Mouse (Mus musculus) adrenal gland, postnatal 10 days (tissue): ENCODE data around the gene Rrad. TPM values are rescaled to one million over a fixed set of nuclear protein-coding genes. Genes with fewer than 3 reads are reported as not detected.
A peak's percentile ranks its signal among the peaks of the same experiment; 100 is the strongest.

Source experiments
- DNase-seq: peaks from one replicate; pipeline ENCODE4 v3.0.0; 2021; ENCODE audit warnings: mixed read lengths
- total RNA-seq, 2 experiments: library from RNA; stranded (reverse); gene quantifications; 2 replicates each; pipeline ENCODE4 v1.2.3; 2021

Gene Rrad
- total RNA-seq, 2 experiments from 2014 or later: 5.6 to 9.1 TPM

DNA sequence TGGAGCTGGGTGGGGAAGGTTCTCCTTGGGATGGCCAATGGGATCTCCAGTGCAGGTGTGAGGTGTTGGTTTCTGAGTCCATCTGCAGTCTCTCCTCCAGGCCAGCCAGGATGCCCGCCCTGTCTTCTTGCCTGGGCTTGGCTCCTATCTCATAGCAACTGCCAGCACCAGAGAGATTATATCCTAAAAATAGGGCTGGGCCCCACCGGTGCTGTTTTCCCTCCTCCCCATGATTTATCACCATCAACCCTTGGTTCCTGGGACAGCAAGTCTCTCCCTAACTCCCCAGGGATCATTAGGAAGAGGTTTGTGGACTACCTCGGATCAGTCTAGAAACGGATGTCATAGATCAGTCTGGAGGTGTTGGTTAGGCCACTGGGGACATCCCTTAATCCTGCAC, 18.0 kb downstream of the Rrad start:
- no peak for DNase-seq

DNA sequence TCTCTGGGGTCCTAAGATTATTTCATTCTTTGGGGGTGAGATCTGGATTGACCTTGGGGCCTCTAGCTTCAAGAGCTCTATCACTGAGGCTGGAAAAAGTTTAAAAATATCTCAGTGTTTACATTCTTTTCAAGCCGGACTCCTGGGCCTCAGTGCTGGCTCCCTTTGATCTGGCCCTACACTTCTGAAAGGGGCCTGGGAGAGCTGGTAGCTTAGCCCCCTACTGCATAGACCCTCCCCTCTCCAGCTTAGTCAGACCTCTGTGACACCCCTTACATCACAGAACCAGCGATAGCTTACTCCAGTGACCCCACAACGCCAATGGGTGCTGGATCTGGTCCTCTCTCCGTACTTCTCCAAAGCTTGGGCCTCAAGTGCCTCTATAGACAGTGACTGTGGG, 19.5 kb downstream of the Rrad start:
- no peak for DNase-seq

DNA sequence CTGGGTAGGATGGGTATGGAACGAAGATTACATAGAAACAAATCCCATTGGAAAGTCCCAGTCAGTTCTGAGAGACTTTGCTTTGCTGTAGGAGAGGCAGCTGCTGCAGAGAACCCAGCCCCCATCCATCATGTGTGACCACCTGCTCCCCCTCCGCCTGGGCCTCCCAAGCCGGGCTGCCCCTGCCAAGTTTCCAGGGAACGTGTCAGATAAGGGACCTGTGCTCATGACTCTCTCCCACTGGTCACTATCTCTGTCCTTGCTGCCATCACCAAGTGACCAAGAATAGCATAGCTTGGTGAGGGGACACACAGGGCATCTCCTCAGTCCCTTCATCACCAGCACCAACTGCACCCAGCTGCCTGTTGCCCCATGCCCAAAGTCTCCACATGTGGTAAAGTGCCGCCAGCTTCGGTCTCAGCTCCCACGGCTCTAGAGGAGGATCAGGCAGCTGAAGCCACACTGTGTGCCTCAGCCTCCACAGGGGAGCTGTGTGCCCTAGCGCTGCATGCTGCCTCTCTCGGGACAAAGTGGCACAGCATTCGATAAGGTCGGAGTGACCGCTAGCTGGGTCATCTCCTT, 20.9 kb downstream of the Rrad start:
- DNase-seq: no peak

DNA sequence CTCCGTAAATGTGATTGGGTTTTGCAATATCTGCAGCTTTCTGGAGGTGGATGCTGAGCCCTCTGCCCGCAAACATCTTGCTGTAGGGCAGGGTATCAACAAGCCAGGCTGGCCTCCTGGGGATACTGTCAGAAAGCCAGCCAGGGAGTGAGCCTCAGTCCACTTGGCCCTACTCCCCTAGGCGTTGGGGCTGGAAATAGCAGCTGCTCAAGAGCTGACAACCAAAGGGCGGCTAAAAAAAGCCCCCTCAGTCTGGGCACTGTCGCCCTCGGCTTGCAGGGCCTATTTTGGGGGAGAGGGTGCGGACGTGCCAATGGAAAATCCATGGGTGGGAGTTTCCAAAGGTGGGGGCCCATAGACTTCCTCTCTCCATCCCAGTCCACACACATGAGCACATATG, 21.9 kb downstream of the Rrad start:
- no peak for DNase-seq

DNA sequence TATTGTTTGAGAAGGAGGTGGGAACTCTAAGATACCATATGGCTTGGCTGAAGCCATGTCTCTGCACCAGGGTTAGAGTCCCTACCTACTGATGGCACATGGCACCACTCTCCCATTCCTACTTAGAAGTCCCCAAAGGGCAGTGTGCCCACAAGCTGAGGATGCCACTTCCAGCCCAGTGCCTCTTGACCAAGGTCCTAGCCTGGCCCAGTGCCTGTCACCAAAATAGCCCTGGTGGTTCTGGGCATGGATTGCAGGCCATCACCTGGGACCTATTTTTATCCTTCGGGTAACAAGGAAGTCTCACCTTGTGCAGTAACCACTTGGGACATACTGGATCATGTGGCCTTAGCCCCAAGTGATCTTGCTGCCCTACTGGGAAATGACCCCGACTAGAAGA, 23.2 kb downstream of the Rrad start:
- DNase-seq: no peak

DNA sequence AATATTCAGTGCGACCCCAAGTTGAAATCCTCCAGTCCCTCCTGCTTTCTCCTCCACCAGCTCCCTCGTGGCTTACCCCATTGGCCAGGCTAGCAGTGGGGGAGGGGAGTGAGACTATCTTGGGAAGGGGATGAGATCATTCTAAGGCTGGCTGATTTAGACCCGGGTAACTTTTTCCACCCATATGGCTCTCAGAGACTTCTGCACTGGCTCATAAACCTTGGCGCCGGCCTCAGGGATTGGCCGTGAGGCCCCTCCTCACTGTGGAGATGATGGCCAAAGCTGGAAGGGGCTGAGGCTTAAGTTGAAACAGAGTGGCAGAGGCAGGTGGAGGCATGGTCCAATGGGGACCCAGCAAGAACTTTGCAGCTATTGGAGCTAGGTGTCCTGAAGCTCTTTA, 24.8 kb downstream of the Rrad start:
- DNase-seq: no peak

DNA sequence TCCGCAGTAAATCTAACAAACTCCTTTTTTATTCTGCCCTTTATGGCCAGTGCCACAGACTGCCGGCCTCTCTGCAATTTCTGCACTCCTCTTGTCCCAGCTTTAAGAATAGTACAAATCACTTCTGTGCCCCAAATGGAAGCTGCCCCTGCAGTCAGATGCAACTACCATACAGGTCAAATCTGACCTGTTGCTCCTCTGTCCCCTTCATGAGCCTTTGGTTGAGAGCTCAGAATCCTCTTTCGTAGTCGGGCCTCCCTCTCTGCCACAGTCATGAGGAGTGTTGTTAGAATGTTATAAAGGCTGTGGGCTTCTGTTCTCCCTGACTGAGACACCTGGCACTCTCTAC, 27.9 kb downstream of the Rrad start:
- no peak for DNase-seq

DNA sequence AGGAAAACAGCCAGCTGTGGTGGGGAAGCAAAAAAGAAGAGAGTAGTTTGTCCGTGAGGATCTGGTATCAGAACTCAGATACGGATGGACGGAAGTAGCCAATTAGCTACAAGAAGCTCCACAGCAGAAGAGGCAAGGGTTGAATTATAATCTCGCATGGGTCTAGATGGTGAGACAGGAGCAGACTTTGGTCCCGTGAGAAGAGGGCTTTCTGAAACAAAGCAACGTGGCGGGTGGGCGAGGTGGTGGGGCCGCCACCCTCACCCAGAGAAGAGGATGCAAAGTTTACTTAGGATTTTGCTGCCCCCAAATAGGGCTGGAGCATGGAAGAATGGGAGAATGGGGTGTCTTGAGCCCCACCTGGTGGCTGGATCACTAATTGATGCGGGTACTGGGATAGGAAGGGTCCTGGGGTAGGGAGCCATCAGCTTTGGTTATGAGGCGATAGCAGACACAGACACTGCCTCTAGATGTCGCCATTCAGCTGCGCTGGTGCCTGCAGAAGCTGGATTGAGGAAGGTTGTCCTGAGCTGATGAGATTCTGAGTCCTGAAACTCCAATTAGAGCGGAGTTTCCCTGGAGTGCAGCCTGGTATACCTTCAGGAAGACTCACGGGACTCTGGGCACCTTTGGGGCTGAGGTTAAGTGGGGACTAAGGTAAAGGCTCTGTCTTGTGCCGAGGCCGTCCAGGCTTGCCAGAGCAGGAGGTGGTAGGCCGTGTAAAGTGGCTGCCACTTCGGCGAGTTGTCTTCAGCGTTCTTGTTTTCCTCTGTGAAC, 28.5 kb downstream of the Rrad start:
- peak; percentile 88 for DNase-seq

DNA sequence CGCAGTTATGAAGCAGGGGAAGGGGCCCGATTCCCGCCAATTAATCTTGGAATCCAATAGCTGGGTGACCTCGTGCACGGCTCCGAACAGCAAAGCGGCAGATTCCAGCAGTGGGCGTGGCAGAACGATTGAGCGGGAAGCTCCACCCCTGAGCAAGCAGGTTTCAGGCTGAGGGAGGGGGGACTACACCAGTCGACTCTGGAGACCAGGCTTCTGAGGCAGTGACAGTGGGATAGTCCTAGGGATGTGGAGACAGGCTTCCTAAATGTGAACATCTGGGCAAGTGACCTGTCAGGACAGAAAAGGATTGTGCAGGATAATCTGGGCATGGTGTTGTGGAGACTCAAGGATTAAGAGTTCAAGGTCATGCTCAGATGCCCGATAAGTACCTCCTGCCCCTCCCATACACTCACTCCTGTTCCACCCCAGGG, 29.2 kb downstream of the Rrad start:
- DNase-seq: no peak

DNA sequence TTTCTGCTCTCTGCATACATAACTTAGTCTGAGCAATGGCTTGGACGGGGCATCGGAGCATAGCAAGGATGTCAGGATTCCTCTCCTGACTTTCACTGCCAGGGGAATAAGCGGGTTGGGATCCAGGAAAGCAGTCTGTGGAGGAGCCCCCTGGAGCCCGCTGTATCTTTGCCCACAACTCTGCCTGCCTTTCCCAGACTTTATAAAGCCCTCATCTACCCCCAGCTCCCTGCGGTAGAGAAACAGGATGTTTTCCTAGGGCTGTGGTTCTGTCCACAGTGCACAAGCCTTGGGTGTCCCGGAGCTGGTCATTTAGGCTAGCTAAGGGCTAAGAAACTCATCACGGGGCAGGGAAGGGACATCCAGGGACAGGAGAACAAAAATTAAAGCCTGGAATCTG, 29.7 kb downstream of the Rrad start:
- no peak for DNase-seq

DNA sequence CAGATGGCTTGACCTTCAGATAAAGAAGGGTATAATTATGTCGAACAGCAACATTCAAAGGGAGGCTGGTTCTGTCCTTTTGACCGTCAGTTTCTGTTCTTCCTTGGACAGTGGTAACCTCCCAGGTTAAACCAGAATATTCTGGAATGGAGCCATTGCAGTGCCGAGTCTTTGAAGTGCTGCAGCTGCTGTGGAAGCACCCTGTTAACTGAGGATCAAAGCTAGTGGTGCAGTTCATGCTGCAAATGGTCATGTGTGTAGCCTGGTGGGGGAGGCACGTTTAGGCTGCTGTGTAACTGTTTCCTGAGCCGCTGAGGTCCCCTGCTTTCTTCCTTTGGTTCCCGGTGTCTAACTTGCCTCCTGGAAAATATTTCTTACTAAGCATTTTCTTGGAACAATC, 32.6 kb downstream of the Rrad start:
- peak; percentile 53 for DNase-seq

DNA sequence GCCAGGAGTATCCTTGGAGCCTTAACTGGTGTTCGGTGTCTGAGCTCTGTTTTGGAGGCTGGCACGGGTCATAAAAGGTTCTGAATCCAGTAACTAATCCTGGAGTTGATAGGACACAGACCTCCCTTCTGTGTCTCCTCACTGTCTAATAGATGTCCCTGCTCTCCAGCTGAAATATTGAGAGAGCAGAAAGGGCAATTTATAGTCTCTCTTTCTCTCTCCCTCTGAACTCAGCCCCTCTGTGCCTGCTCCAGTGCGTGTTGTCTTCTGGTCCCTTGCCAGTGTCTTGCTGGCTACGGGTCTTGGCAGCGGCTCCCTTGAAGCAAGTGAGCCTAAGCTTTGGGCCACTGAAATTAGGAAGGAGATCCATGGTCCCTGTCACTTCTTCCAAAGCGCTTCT, 33.5 kb downstream of the Rrad start:
- DNase-seq: peak; percentile 69

DNA sequence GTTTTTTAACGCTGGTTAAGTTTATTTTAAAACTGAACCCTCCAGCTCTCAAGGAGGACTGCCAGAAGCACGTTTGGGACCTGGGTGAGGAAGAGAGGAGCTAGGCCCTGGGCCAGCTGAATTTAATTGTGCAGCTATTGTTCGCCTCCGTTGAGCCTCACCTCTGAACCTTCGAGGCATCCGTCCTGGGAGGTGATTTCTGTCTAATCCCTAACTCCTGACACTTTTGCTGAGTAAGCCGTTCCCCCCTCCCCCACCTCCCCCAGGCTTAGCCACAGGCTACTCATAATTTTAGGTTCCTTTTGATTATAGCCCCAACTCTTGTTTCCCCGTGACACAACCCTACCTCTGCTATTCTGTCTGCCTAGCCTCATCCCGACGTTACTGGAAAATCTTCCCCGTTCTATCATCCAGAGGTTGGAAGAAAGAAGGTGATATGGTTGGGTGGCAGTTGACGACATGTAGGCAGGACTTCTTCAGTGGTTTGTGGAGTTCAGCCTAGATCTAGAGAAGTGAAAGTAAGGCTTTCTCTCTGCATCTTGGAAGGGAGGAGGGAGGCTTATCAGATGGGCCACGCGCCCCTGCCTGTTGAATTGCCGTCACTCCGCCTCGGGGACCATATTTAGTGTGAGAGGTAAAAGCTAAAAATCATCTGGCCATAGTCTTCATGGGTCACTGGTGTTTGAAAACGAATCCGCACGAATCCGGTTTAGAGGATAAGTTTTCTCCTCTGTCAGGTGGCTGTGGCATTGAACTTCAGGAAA, 35.2 kb downstream of the Rrad start:
- DNase-seq: no peak

DNA sequence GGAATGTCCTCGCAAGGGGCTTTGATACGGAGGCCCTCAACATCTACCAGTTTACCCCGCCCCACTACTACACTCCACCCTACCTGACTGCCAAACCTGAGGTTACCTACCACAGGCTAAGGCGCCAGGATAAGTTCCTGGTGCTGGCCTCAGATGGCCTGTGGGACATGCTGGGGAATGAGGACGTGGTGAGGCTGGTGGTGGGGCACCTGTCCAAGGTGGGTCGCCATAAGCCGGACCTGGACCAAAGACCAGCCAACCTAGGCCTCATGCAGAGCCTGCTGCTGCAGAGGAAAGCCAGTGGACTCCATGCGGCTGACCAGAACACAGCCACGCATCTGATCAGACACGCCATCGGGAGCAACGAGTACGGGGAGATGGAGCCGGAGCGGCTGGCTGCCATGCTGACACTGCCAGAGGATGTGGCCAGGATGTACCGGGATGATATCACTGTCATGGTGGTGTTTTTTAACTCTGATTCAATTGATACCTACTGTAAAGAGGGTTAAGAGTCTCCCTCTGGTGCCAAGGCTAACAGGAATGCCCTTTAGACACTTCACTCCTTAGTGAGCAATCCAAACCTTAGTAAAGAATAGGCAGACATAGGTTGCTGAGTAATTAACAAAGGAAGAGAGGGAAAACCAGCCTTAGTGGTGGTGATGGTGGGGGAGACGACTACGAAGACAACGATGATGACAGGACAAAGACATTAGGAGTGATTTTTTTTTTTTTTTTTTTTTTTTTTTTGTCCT, 36.3 kb downstream of the Rrad start:
- no peak for DNase-seq

DNA sequence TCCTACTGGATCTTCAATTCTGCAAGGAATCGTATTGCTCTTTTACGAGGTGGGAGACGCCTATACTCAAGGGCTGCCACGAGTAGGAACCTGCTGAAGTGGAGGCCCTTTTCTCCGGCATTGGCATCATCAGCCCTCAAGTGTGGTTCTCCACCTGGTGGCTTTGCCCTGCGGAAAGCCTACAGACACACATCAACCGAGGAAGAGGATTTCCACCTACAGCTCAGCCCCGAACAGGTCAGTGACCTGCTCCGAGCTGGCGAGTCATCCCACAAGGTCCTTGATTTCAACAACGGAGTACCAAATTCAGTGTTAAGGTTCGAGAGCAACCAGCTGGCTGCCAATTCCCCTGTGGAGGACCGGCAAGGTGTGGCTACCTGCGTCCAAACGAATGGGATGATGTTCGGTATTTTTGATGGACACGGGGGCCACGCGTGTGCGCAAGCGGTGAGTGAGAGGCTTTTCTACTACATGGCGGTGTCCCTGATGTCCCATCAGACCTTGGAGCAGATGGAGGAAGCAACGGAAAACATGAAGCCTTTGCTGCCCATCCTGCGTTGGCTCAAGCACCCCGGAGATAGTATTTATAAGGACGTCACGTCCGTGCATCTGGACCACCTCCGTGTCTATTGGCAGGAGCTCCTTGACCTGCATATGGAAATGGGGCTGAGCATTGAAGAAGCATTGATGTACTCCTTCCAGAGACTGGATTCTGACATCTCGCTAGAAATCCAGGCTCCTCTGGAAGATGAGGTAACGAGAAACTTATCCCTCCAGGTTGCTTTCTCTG, 37.4 kb downstream of the Rrad start:
- DNase-seq: no peak

DNA sequence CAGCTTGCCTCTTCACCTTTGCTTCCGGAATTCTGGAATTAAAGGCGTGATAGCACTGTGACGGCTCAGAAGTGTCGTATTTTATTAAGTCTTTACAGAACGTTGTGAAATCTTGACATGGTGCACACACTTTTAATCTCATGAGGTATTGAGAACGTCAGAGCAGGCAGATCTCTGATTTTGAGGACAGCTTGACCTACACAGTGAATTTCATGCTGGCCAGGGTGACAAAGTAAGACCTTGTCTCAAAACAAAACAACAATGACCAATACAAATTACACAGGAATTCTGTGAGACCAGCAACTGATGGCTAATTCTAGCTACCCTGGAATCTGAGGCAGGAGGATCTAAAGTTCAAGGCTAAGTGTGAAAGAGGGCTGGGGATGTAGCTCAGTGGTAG, 38.6 kb downstream of the Rrad start:
- no peak for DNase-seq

DNA sequence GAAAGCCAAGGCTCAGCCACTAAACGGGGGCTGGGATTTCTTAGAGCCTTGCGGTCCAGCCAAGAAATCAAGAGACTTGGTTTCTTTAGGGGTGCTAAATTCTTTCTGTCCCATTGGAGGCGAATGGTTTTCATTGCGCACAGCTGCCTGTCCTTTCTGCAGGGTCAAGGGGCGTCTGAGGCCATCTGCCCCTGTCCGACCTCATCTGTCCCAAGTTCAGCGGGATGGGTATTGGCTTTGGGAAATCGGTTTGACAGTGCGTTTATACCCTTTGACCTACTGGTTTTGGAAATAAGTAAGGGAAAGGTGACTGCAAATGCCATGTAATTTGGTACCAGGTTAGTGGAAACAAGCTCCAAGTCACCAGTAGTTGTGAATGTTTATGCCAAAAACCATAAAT, 39.3 kb downstream of the Rrad start:
- DNase-seq: peak; percentile 52

DNA sequence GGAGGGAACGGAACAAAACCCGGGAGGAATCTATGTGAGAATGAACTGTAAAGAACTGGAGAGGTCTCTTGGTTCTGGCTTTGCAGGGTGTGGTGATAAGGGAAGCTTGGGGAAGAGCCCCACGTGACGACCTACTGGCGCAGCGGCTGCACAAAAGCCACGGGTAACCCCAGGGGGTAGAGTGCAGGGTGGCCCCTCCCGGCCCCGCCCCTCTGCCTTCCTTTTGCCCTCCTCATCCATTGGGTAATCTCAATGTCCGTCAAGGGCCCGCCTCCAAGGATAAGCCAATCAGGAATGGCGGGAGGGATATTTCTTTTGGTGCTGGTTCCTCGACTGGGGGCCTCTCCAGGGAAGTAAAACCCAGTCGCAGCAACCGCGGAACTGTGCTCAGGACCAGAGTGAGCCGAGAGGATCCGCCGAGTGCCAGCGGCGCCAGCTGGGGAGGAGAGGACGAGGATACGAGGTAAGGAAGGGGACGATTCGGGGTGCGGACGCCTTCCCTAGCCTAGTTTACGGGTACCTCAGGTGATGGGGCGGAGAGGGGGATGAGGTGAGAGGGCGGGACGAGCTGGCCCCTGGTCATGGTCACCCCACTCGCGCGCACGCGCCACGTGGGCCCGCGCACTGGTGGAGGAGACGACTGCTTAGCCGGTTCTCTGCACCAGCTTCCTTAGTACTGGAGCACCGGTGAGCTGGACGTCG, 39.8 kb downstream of the Rrad start, which contains the start of gene Pdp2:
Gene Pdp2 (plus strand): TSS at position 319 of the 702 bp plus-strand sequence.
- DNase-seq: peak; percentile 94

DNA sequence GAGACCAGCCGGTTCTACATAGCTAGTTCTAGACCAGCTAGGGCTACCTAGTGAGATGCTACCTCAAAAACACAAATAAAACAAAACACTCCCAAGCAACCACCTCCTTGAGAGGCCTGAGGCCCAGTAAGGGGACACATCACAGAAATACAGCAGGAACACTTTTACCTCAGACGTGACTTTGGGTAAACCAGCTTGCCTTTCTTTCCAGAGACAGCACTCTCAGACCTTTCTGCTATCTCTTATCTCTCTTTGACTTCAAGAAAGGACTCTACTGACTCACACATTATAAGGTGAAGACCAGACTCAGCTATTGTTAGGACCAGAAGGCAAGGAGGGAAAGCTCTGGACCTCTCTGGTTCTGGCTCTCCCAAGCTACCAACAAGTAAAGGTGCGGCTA, 40.8 kb downstream of the Rrad start:
- no peak for DNase-seq

DNA sequence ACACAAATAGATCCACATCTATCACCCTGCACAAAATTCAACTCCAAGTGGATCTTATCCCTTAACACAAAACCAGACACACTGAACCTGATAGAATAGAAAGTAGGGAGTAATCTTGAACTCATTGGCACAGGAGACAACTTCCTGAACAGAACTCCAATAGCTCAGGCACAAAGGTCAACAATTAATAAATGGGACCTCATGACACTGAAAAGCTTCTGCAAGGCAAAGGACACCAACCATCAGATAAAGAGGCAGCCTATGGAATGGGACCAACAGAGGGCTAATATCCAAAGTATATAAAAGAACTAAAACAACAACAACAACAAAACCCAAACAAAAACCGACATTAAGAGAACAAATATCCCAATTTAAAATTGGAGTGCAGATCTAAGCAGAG, 46.6 kb downstream of the Rrad start:
- no peak for DNase-seq
